Mouse (Mus musculus): Measurements from ENCODE around the gene Cptp. TPM values are rescaled to one million over a fixed set of nuclear protein-coding genes. Genes with fewer than 3 reads are reported as not detected.

The Cptp gene
- total and polyA plus RNA-seq, 3 experiments = 14.0 to 22.6 TPM; not detected in 1

DNA sequence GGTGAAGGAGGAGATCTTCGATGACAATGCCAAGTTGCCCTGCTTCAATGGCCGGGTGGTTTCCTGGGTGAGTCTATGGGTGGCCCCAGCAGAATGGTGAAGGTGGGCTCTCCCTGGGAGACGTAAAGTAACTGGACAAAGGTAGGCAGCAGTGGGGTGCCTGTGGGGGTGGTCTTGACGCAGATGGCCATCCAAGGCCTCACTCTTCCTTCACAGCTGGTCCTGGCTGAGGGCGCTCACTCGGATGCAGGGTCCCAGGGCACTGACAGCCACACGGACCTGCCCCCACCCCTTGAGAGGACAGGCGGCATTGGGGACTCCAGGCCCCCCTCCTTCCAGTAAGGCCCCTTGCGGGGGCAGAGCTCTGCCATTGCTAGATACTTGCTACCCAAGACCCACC lies 15.8 kb downstream of the Cptp start:
- H3K4me1 ChIP-seq (ENCODE audit: control insufficient read depth in 1 of 2, insufficient read depth in 2 of 2, low read length in 2 of 2) = peaks cover 23 to 38% of the 10 kb centered on the region in 2 experiments
- H3K27me3 ChIP-seq (ENCODE audit: control insufficient read depth in 1 of 2, insufficient read depth in 2 of 2, low read length in 2 of 2) = no peaks in the 10 kb centered on the region
- no peak overlapping the region for H3K27ac ChIP-seq (ENCODE audit: control insufficient read depth, low read depth, low read length)
- no peak overlapping the region for H3K4me3 ChIP-seq (ENCODE audit: control insufficient read depth in 1 of 2, insufficient read depth in 1 of 2, low read depth in 2 of 2, low read length in 2 of 2)
- DNase-seq (ENCODE audit: low read depth, low spot score) = no peak
- no peaks in the 10 kb centered on the region for H3K9me3 ChIP-seq (replicated peaks; ENCODE audit: insufficient read depth, low read length)
- peaks cover 36% of the 10 kb centered on the region for H3K79me2 ChIP-seq (ENCODE audit: control insufficient read depth, insufficient read depth, low read length, poor library complexity)
- no peak overlapping the region for H3K9ac ChIP-seq (ENCODE audit: control insufficient read depth, low read depth, low read length, poor library complexity, severe bottlenecking)
- TF ChIP-seq USF2 (IDR thresholded peaks at IDR 0.05; ENCODE audit: borderline replicate concordance in 1 of 2, insufficient read depth in 1 of 2, low read depth in 1 of 2, low read length in 2 of 2) (no peak), RAD21 (IDR thresholded peaks at IDR 0.05; ENCODE audit: low read depth, low read length) (no peak), TAL1 (IDR thresholded peaks at IDR 0.05; ENCODE audit: low read length) (no peak), NRF1 (IDR thresholded peaks at IDR 0.05; ENCODE audit: insufficient read depth, low read depth, low read length, poor library complexity, severe bottlenecking) (no peak), ZKSCAN1 (IDR thresholded peaks at IDR 0.05; ENCODE audit: low read depth, low read length) (no peak)
- H3K36me3 ChIP-seq (ENCODE audit: control insufficient read depth in 1 of 2, insufficient read depth in 2 of 2, low read length in 2 of 2) = peaks cover 4 to 17% of the 10 kb centered on the region in 2 experiments; a peak in 3 of 4 replicates

DNA sequence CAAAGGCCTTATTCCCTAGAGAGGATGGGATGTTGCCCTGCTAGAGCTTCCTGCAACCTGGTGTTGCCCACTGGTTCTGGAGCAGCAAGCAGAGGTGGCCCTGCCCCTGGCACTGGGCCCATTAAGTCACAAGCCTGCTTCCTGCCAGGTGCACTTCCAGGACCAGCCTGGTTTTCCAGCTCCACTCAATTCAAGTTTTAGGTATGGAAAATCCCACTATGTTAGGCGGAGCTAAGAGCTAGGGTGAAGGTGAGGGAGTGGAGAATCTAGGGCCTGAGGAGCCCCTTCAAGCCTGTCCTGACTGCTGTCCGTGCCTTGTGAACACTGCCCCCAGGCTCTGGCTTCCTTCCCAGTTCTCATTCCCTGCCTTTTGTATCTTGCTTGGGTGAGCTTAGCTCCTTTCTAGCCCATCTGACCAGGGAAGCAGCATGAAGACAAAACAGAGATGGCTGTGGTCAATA lies 17.3 kb downstream of the Cptp start:
- H3K27ac ChIP-seq (ENCODE audit: control insufficient read depth, low read depth, low read length) = no peak overlapping the region
- no peak for DNase-seq (ENCODE audit: low read depth, low spot score)
- no peak overlapping the region for H3K9ac ChIP-seq (ENCODE audit: control insufficient read depth, low read depth, low read length, poor library complexity, severe bottlenecking)
- peaks cover 4 to 17% of the 10 kb centered on the region in 2 experiments; a peak in 3 of 4 replicates for H3K36me3 ChIP-seq (ENCODE audit: control insufficient read depth in 1 of 2, insufficient read depth in 2 of 2, low read length in 2 of 2)
- H3K79me2 ChIP-seq (ENCODE audit: control insufficient read depth, insufficient read depth, low read length, poor library complexity) = peaks cover 47% of the 10 kb centered on the region
- TF ChIP-seq NRF1 (IDR thresholded peaks at IDR 0.05; ENCODE audit: insufficient read depth, low read depth, low read length, poor library complexity, severe bottlenecking) = no peak
- no peak for TF ChIP-seq ZC3H11A (IDR thresholded peaks at IDR 0.05; ENCODE audit: low read depth, low read length)
- TF ChIP-seq USF2 (IDR thresholded peaks at IDR 0.05; ENCODE audit: borderline replicate concordance in 1 of 2, insufficient read depth in 1 of 2, low read depth in 1 of 2, low read length in 2 of 2) = no peak
- no peak for TF ChIP-seq CHD1 (IDR thresholded peaks at IDR 0.05; ENCODE audit: low read depth, low read length)
- TF ChIP-seq ZNF384 (IDR thresholded peaks at IDR 0.05; ENCODE audit: low read depth, low read length) = no peak
- no peak for TF ChIP-seq MYB (IDR thresholded peaks at IDR 0.05; ENCODE audit: low read depth, low read length)
- no peak for TF ChIP-seq CTCF (IDR thresholded peaks at IDR 0.05 in 2 of 3, conservative IDR thresholded peaks at IDR 0.05 in 1 of 3; ENCODE audit: control insufficient read depth in 1 of 3, insufficient read depth in 1 of 3, low read depth in 2 of 3, low read length in 3 of 3, poor library complexity in 1 of 3, severe bottlenecking in 1 of 3)
- TF ChIP-seq ELF1 (IDR thresholded peaks at IDR 0.05; ENCODE audit: low read depth, low read length) = no peak
- TF ChIP-seq POLR2A (IDR thresholded peaks at IDR 0.05; ENCODE audit: control insufficient read depth in 1 of 2, insufficient read depth in 1 of 2, low read depth in 1 of 2, low read length in 2 of 2, poor library complexity in 1 of 2) = no peak
- TF ChIP-seq CHD2 (IDR thresholded peaks at IDR 0.05; ENCODE audit: low read length) = no peak
- TF ChIP-seq TCF12 (IDR thresholded peaks at IDR 0.05; ENCODE audit: low read depth, low read length) = no peak
- no peak for TF ChIP-seq E2F4 (IDR thresholded peaks at IDR 0.05; ENCODE audit: borderline replicate concordance, low read depth, low read length)
- no peak for TF ChIP-seq ZMIZ1 (IDR thresholded peaks at IDR 0.05; ENCODE audit: low read depth, low read length)
- TF ChIP-seq USF1 (IDR thresholded peaks at IDR 0.05; ENCODE audit: low read depth, low read length) = no peak
- TF ChIP-seq MAFK (IDR thresholded peaks at IDR 0.05; ENCODE audit: borderline replicate concordance, low read depth, low read length) = no peak
- no peak for TF ChIP-seq TBP (IDR thresholded peaks at IDR 0.05; ENCODE audit: low read depth, low read length)
- TF ChIP-seq MYC (IDR thresholded peaks at IDR 0.05; ENCODE audit: low read depth, low read length) = no peak
- H3K4me3 ChIP-seq (ENCODE audit: control insufficient read depth in 1 of 2, insufficient read depth in 1 of 2, low read depth in 2 of 2, low read length in 2 of 2) = no peak overlapping the region
- no peaks in the 10 kb centered on the region for H3K27me3 ChIP-seq (ENCODE audit: control insufficient read depth in 1 of 2, insufficient read depth in 2 of 2, low read length in 2 of 2)
- no peaks in the 10 kb centered on the region for H3K9me3 ChIP-seq (replicated peaks; ENCODE audit: insufficient read depth, low read length)
- peaks cover 23 to 39% of the 10 kb centered on the region in 2 experiments for H3K4me1 ChIP-seq (ENCODE audit: control insufficient read depth in 1 of 2, insufficient read depth in 2 of 2, low read length in 2 of 2)
